Mouse (Mus musculus) forebrain, embryonic 15.5 days (tissue): ENCODE measurements around the gene Mob3b. TPM values are rescaled to one million over a fixed set of nuclear protein-coding genes. Genes with fewer than 3 reads are reported as not detected.

Experiments used
- ATAC-seq: fragments of 200-750 bp; cut with Nextera tagmentation; replicated peaks from 2 replicates; pipeline ENCODE4 v1.8.0; 2017; ENCODE audit warnings: mild to moderate bottlenecking, moderate TSS enrichment, moderate library complexity
- H3K27ac ChIP-seq: fragments of 300-500 bp; sonication (generic); replicated peaks from 2 replicates; pipeline ENCODE4 v1.5.1; 2015; ENCODE audit warnings: mild to moderate bottlenecking, inconsistent platforms
- H3K27me3 ChIP-seq: fragments of 300-500 bp; sonication (generic); 2 replicates; pipeline ENCODE4 v1.6.1; 2015; ENCODE audit warnings: inconsistent platforms
- H3K36me3 ChIP-seq: fragments of 300-500 bp; sonication (generic); 2 replicates; pipeline ENCODE4 v1.6.1; 2015; ENCODE audit warnings: mild to moderate bottlenecking, inconsistent platforms
- H3K4me1 ChIP-seq: fragments of 300-500 bp; sonication (generic); 2 replicates; pipeline ENCODE4 v1.6.1; 2015; ENCODE audit warnings: inconsistent platforms
- H3K4me2 ChIP-seq: fragments of 300-500 bp; sonication (generic); replicated peaks from 2 replicates; pipeline ENCODE4 v1.6.1; 2015; ENCODE audit warnings: mild to moderate bottlenecking, inconsistent platforms
- H3K4me3 ChIP-seq: fragments of 300-500 bp; sonication (generic); 2 replicates; pipeline ENCODE4 v1.5.1; 2015; ENCODE audit warnings: mild to moderate bottlenecking, inconsistent platforms
- H3K9ac ChIP-seq: fragments of 300-500 bp; sonication (generic); replicated peaks from 2 replicates; pipeline ENCODE4 v1.6.1; 2015; ENCODE audit warnings: mild to moderate bottlenecking, inconsistent platforms
- H3K9me3 ChIP-seq: fragments of 300-500 bp; sonication (generic); 2 replicates; pipeline ENCODE4 v1.6.1; 2016; ENCODE audit warnings: inconsistent platforms
- WGBS: fragments of 180-500 bp; shearing (Covaris S2); methylation state at CpG from one replicate; pipeline ENCODE4 v1.1.7; 2015; ENCODE audit warnings: mixed read lengths; 5-methylcytosine and 5-hydroxymethylcytosine counted together
- polyA plus RNA-seq: library from polyadenylated mRNA; unstranded; fragments of >200 nt; fragmentation: Nextera tagmentation; extraction: Ambion mirVana; gene quantifications from 2 replicates; pipeline ENCODE4 v1.2.1, GENCODE M21; 2015

The Mob3b gene
- polyA plus RNA-seq, 1 experiment from 2014 or later = 5.6 TPM

DNA sequence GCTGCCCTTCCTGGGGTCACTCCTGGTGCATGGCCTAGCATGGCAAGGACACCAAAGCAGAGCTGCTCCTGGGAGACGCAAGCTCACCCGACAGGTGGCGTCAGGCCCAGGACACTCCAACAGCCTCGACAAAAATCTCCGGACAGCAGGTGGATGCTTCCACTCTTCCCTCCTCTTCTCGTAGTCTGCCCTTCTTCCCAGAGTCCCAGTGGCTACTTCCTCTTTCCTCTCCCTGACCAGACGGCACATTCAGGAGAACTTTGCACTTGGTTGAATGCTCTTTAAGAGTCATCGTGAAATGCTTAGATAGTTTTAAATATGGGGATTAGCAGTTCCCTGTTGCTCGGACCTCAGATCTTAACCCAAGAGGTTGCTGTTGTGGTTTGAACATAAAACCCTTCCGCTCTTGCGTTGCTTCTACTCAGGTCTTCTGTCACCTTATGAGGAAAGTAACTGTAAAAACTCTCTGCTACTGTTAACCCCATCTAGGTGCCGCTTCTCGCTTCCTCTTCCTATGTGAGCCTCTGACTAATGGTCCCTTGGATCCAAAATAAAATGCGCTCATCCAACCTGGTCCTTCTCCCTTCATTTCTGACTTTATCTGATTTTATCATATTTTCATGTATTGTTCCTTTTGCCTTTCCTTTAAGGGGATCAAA, 52.0 kb downstream of the Mob3b start:
- Histone ChIP-seq H3K4me2 (no peak overlapping the region), H3K27ac (no peak overlapping the region), H3K9me3 (no peaks in the 10 kb centered on the region), H3K4me3 (no peak overlapping the region), H3K27me3 (no peaks in the 10 kb centered on the region), H3K9ac (no peak overlapping the region), H3K4me1 (peaks cover 4% of the 10 kb centered on the region; the same call in 1 of the 2 replicates), H3K36me3 (no peaks in the 10 kb centered on the region)
- WGBS = 78% methylated on average over 14 of the region's 14 CpGs
- no peak for ATAC-seq

DNA sequence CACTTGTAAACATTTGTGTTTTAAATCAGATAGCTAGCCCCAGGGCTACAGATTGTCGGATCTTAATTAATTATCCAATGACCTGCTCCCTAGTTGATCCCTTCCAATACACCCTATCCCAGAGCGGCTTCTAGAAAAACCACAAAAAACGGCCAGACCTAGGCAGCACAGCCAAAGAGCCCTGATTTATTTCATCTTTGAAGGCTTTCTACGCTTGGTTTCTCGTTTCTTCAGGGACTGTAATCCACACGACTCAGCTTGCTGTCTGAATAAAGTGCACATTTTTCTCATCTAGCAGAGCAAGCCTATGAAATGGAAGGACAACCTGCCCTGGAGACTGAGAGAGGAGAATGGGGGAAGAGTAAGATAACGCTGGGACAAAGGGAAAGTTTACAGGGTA, 56.1 kb downstream of the Mob3b start:
- Histone ChIP-seq H3K36me3 (no peaks in the 10 kb centered on the region), H3K9ac (no peak overlapping the region), H3K27me3 (no peaks in the 10 kb centered on the region), H3K9me3 (no peaks in the 10 kb centered on the region), H3K27ac (no peak overlapping the region), H3K4me1 (peaks cover 17% of the 10 kb centered on the region), H3K4me3 (no peak overlapping the region), H3K4me2 (no peak overlapping the region)
- ATAC-seq = no peak
- 44% methylated on average over 7 of the region's 7 CpGs for WGBS

DNA sequence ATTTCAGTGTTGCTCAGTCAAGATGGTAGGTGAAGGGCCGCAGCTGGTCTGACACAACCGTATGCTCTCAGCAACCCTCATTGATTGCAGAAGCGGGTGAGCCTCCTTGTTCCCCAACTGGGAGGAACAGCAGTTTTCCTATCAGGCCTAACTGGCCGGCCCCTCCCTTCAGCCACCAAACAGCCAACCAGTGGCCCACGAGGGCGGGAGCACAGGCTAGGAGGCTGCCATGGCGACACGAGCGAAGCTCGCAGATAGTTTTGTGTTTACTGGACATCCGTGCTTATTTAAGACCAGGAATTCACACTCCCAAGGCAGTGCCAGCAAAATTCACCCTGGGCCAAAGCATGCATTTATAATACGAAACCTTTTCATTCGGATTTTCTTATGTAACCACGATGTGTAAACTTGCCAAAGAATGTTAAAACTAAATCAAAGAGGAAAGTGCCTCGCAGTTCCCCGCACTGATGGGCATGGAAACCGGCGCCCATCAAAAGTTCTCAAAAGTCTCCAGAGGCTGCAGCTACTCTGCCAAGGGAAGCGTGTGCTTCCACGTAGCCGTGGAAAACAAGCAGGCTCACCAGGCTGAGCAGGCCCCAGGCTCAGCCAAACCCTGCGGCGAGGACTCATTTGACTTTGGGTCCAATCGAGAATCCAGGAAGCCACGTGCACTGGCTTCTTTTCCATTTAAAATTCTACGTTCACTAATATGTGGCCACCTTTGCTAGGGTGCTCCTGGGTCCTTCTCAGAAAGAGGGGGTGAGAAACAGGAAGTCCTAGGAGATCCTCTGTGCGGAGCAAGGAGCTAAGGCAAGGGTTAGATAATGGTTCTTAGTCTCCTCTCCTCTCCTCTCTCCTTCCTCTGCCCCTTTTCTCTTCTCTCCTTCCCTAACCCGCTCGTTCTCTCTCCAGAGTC, 57.2 kb downstream of the Mob3b start:
- Histone ChIP-seq H3K4me1 (peaks cover 17% of the 10 kb centered on the region), H3K4me2 (peak overlapping the region; percentile 58), H3K4me3 (peak overlapping the region; percentile 40), H3K27me3 (no peaks in the 10 kb centered on the region), H3K36me3 (no peaks in the 10 kb centered on the region), H3K9me3 (no peaks in the 10 kb centered on the region), H3K9ac (peak overlapping the region; percentile 34), H3K27ac (no peak overlapping the region; the same call in 1 of the 2 replicates)
- 7% methylated on average over 29 of the region's 29 CpGs for WGBS
- peak; percentile 96 for ATAC-seq

DNA sequence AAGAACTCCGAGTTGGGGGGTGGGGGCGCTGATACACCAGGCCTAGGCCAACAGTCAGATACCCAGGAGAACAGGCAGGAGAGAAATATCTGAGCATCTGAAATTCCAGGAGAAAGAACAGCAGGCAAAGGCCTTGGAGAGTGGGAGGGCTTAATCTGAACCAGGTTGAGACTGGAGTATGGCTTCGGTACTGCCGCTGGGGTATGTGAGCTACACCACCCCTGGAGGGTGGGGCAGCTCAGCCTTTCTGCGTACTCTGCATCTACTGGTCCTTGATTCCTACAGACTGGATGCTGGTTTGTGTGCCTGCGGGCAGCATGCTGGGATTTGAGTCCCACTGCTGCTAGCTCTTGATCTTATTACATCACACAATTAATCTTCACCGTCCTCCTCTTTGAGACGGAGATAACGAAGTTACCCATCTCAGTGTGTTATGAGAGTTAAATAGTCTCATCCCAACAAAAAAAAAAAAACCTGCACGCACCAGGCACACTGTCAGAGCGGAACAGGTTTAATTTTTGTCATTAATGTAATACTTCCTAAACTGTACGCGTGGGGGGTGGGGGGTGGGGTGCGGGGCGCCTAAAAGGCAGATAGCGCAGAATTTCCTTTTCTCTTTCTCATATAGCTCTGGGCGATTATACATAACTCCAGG, 57.9 kb downstream of the Mob3b start:
- 20% methylated on average over 17 of the region's 17 CpGs for WGBS
- Histone ChIP-seq H3K9me3 (no peaks in the 10 kb centered on the region), H3K36me3 (no peaks in the 10 kb centered on the region), H3K9ac (peak overlapping the region; percentile 34), H3K4me2 (peak overlapping the region; percentile 58), H3K27me3 (no peaks in the 10 kb centered on the region), H3K4me3 (peak overlapping the region; percentile 40), H3K27ac (no peak overlapping the region; the same call in 1 of the 2 replicates), H3K4me1 (peaks cover 17% of the 10 kb centered on the region)
- peak; percentile 57 for ATAC-seq

- H3K36me3 ChIP-seq = no peaks in the 10 kb centered on the region
- H3K4me3 ChIP-seq = no peak overlapping the region
- 90% methylated on average over 6 of the region's 6 CpGs for whole genome bisulfite sequencing
Observed at GRCm38 (mm10) chr4:35098552-35098951, 58.7 kb downstream of the Mob3b start.

GRCm38 (mm10) chr4:35096226-35097175, 60.8 kb downstream of the Mob3b start:
- Histone ChIP-seq H3K27ac (no peak overlapping the region), H3K4me1 (peaks cover 17% of the 10 kb centered on the region), H3K4me2 (no peak overlapping the region), H3K27me3 (no peaks in the 10 kb centered on the region), H3K9me3 (no peaks in the 10 kb centered on the region), H3K4me3 (no peak overlapping the region), H3K36me3 (no peaks in the 10 kb centered on the region), H3K9ac (no peak overlapping the region)
- WGBS = 90% methylated on average over 28 of the region's 28 CpGs
- ATAC-seq = no peak

More at GRCm38 (mm10) chr4:35098552-35098951, 58.7 kb downstream of the Mob3b start:
- Histone ChIP-seq H3K4me1 (peaks cover 17% of the 10 kb centered on the region), H3K27ac (no peak overlapping the region), H3K9me3 (no peaks in the 10 kb centered on the region), H3K4me2 (no peak overlapping the region), H3K9ac (no peak overlapping the region), H3K27me3 (no peaks in the 10 kb centered on the region)
- no peak for ATAC-seq

DNA sequence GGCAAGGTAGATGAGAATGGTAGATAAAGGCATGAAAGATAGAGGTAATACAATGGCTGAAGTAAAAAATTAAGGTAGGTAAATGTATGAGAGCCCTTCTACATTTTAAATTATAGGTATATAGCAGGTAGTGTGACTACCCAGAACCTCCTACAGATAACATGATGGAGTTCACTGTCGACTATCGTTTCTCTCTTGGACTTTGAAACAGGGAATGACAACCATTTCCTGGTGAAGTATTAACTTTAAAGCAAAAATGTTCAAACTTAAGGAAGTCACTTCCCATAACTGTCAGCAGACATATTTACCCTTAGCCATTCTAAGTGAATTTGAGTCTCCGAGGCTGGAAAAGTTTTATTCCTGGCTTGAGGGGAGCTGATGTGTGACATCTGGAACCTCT, 64.8 kb downstream of the Mob3b start:
- Histone ChIP-seq H3K36me3 (no peaks in the 10 kb centered on the region), H3K4me3 (no peak overlapping the region), H3K9me3 (no peaks in the 10 kb centered on the region), H3K27ac (no peak overlapping the region), H3K4me1 (no peaks in the 10 kb centered on the region), H3K9ac (no peak overlapping the region), H3K4me2 (no peak overlapping the region), H3K27me3 (no peaks in the 10 kb centered on the region)
- no peak for ATAC-seq
- WGBS = 93% methylated on average over 3 of the region's 3 CpGs

DNA sequence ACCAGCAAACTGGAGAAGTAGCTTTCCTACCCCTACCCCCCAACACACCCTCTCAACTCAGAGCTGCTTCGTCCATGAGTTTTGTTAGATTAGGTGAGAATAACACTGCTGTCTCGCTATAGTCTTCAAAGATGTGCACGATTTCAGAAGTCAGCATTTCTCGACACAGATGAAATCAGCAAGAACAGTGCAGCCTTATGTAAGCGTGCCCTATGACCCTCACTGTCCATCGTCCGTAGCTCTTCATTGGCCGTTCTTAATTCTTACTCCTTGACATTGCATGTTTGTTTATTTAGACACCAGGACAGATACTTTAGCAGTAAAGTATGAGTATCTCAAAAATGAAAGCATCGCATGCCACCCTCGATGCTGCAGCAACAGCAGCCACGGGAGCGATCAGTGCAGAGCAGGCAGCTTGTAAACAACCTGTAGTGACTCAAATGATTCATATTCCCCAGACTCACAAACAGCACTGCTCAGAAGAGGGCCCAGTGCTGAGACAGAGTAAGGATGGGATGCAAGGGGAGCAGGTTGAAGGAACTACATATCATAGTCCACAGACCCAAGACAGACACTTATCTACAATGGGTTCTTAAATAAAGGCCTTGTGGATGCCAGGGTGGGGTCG, 66.0 kb downstream of the Mob3b start:
- H3K4me2 ChIP-seq = no peak overlapping the region
- no peak for ATAC-seq
- WGBS = 88% methylated on average over 13 of the region's 13 CpGs

GRCm38 (mm10) chr4:35089321-35090316, 67.7 kb downstream of the Mob3b start:
- 67% methylated on average over 14 of the region's 14 CpGs for WGBS

More for the DNA sequence above, 66.0 kb downstream of the Mob3b start:
- H3K27me3 ChIP-seq = no peaks in the 10 kb centered on the region
- no peak overlapping the region for H3K9ac ChIP-seq
- no peaks in the 10 kb centered on the region for H3K4me1 ChIP-seq
- H3K4me3 ChIP-seq = no peak overlapping the region
- H3K27ac ChIP-seq = no peak overlapping the region
- H3K9me3 ChIP-seq = no peaks in the 10 kb centered on the region
- no peaks in the 10 kb centered on the region for H3K36me3 ChIP-seq

GRCm38 (mm10) chr4:35086067-35086700, 71.1 kb downstream of the Mob3b start:
- H3K4me3 ChIP-seq = no peak overlapping the region
- no peaks in the 10 kb centered on the region for H3K27me3 ChIP-seq
- H3K4me1 ChIP-seq = no peaks in the 10 kb centered on the region
- H3K9ac ChIP-seq = no peak overlapping the region
- WGBS = 82% methylated on average over 7 of the region's 7 CpGs
- no peaks in the 10 kb centered on the region for H3K36me3 ChIP-seq
- H3K4me2 ChIP-seq = no peak overlapping the region
- no peak for ATAC-seq
- H3K9me3 ChIP-seq = no peaks in the 10 kb centered on the region
- H3K27ac ChIP-seq = no peak overlapping the region

More at GRCm38 (mm10) chr4:35089321-35090316, 67.7 kb downstream of the Mob3b start:
- no peaks in the 10 kb centered on the region for H3K9me3 ChIP-seq
- no peak for ATAC-seq
- no peaks in the 10 kb centered on the region for H3K4me1 ChIP-seq
- H3K4me2 ChIP-seq = no peak overlapping the region
- no peak overlapping the region for H3K27ac ChIP-seq
- no peak overlapping the region for H3K9ac ChIP-seq
- no peaks in the 10 kb centered on the region for H3K36me3 ChIP-seq
- no peak overlapping the region for H3K4me3 ChIP-seq
- no peaks in the 10 kb centered on the region for H3K27me3 ChIP-seq
